Mouse (Mus musculus): ENCODE data around the gene Higd1b.

- TF ChIP-seq MAX (IDR thresholded peaks at IDR 0.05) (no peak), CTCF (IDR thresholded peaks at IDR 0.05; ENCODE audit: control insufficient read depth, insufficient read depth, insufficient read length) (no peak), FOSL1 (IDR thresholded peaks at IDR 0.05; ENCODE audit: insufficient read depth, low read length, poor library complexity, severe bottlenecking) (no peak)
Observed at GRCm38 (mm10) chr11:102879558-102879957, 43.9 kb downstream of the Higd1b start.

All from C2C12 (cell line).